Mouse (Mus musculus) liver, adult 2 months (tissue): Measurements from ENCODE around the gene Gm20388. TPM values are rescaled to one million over a fixed set of nuclear protein-coding genes. Genes with fewer than 3 reads are reported as not detected.

Source experiments
- DNase-seq: peaks from one replicate; pipeline ENCODE4 v3.0.0-alpha.2; 2011; ENCODE audit warnings: low read depth, low spot score; ENCODE audit errors: extremely low read depth
- H3K27ac ChIP-seq: fragments of 200-500 bp; replicated peaks from 2 replicates; pipeline ENCODE4 v1.5.1; 2012; ENCODE audit warnings: low read depth, mild to moderate bottlenecking, control low read depth, inconsistent platforms, low read length; ENCODE audit not compliant: insufficient read depth
- H3K27me3 ChIP-seq: fragments of 200-500 bp; 2 replicates; pipeline ENCODE4 v1.6.1; 2012; ENCODE audit warnings: mild to moderate bottlenecking, moderate library complexity, low read length, inconsistent platforms; ENCODE audit not compliant: control insufficient read depth, insufficient read depth
- H3K36me3 ChIP-seq: fragments of 200-500 bp; 2 replicates; pipeline ENCODE4 v1.6.1; 2012; ENCODE audit warnings: low read length, inconsistent platforms; ENCODE audit not compliant: control insufficient read depth, insufficient read depth
- H3K4me1 ChIP-seq: fragments of 200-500 bp; 2 replicates; pipeline ENCODE4 v1.6.1; 2011; ENCODE audit warnings: low read length; ENCODE audit not compliant: control insufficient read depth, insufficient read depth
- H3K4me3 ChIP-seq: fragments of 200-500 bp; 2 replicates; pipeline ENCODE4 v1.5.1; 2011; ENCODE audit warnings: low read depth, mild to moderate bottlenecking, control low read depth, low read length, moderate library complexity; ENCODE audit not compliant: insufficient read depth
- H3K79me2 ChIP-seq: fragments of 200-500 bp; 2 replicates; pipeline ENCODE4 v1.6.1; 2012; ENCODE audit warnings: inconsistent platforms, mild to moderate bottlenecking, low read length, moderate library complexity; ENCODE audit not compliant: control insufficient read depth, insufficient read depth
- H3K9ac ChIP-seq: fragments of 200-500 bp; 2 replicates; pipeline ENCODE4 v1.6.1; 2012; ENCODE audit warnings: low read depth, mild to moderate bottlenecking, control low read depth, inconsistent platforms, low read length
- CTCF ChIP-seq: fragments of 200-500 bp; IDR thresholded peaks from 2 replicates; pipeline ENCODE4 v1.5.1; 2011; ENCODE audit warnings: low read depth, low read length, control low read depth
- POLR2A ChIP-seq: fragments of 200-500 bp; IDR thresholded peaks from 2 replicates; pipeline ENCODE4 v1.6.1; 2011; ENCODE audit warnings: low read length, control low read depth; ENCODE audit not compliant: insufficient read depth; ENCODE audit errors: extremely low read depth
- WGBS: fragments of 180-500 bp; shearing (Covaris S2); methylation state at CpG from one replicate; pipeline ENCODE4 v1.1.7; 2018; 5-methylcytosine and 5-hydroxymethylcytosine counted together
- polyA plus RNA-seq: library from polyadenylated mRNA; depleted of rRNA; stranded (reverse); fragments of >200 nt; gene quantifications from 2 replicates; pipeline ENCODE4 v1.2.3, GENCODE M21; 2012
- total RNA-seq: library from RNA; depleted of rRNA; stranded (reverse); fragments of >200 nt; gene quantifications from 2 replicates; pipeline ENCODE4 v1.2.3, GENCODE M21; 2014

The Gm20388 gene
- total and polyA plus RNA-seq, 2 experiments: 6.4 to 19.9 TPM

DNA sequence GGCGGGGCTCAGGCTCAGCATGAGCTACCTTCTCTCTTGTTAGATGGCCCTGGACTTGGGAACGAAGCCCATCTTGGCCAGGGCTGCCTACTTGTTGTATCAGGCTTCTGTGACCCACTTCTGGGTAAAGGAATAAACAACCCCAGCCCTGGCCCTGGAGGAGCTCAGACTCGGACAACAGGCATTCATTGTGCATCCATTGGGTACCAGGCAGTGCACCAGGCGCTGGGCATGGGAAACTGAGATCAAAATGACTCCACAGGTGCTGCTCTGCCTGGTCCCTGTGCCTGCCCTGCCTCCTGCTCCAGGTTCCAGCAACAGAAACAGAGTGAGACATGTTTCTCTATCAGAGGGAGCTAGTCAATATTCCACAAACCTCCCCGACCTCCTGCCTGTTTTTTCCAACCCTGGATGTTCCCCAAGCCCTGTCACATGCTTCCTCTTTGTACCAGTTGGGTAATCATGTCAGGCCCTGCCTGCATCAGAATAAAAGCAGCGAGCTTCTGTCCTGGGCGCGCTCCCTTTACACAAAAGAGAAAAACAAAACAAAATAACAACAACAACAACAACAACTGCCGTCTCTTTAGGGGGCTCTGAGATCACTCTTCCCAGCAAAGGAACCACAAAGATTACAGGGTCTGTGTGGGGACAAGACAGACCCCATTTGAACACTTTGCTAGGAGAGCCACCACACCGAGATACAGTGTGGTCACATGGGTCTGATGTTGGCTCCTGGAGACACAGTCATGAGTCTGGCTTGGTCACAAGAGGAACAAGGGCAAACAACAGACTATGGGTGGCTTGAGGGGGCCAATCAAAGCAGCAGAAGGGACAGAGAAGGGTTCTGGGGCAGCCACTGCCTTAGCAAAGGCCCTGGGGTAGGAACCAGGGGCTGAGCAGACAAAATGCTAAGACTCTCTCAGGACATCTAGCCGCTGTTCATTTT is 708.9 kb downstream of the Gm20388 start:
- peak overlapping the region; percentile 45 for H3K9ac ChIP-seq
- no peaks in the 10 kb centered on the region for H3K27me3 ChIP-seq
- H3K36me3 ChIP-seq: no peaks in the 10 kb centered on the region
- peak; percentile 95 for DNase-seq
- no peaks in the 10 kb centered on the region for H3K79me2 ChIP-seq
- WGBS: 29% methylated on average over 11 of the region's 11 CpGs
- peaks cover 28% of the 10 kb centered on the region for H3K4me1 ChIP-seq
- no peak overlapping the region for H3K4me3 ChIP-seq
- H3K27ac ChIP-seq: peak overlapping the region; percentile 96
- no peak for TF ChIP-seq POLR2A
- no peak for TF ChIP-seq CTCF

DNA sequence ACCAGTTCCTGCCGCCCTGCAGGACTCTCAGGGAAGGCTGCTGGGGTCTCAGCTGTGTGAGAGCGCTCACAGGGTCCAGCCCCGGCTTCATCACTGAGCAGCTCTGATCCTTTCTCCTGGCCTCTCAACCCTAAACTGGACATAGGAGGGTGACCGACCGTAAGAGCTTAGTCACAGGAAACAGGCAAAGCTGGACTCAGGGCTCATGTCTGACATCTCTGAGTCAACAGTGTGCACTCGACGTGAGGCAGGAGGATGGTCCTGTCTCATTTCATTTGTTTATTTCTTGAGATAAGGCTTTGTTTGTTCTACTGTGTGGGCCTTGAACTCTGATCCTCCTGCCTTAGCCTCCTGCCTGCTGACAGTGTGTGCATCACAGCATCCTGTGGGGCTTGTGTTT is 709.8 kb downstream of the Gm20388 start:
- Histone ChIP-seq H3K9ac (peak overlapping the region; percentile 45), H3K79me2 (no peaks in the 10 kb centered on the region), H3K27ac (peak overlapping the region; percentile 96), H3K4me3 (no peak overlapping the region), H3K27me3 (no peaks in the 10 kb centered on the region), H3K4me1 (peaks cover 28% of the 10 kb centered on the region), H3K36me3 (no peaks in the 10 kb centered on the region)
- WGBS: 24% methylated on average over 7 of the region's 7 CpGs
- DNase-seq: peak; percentile 68
- TF ChIP-seq POLR2A (no peak), CTCF (no peak)

DNA sequence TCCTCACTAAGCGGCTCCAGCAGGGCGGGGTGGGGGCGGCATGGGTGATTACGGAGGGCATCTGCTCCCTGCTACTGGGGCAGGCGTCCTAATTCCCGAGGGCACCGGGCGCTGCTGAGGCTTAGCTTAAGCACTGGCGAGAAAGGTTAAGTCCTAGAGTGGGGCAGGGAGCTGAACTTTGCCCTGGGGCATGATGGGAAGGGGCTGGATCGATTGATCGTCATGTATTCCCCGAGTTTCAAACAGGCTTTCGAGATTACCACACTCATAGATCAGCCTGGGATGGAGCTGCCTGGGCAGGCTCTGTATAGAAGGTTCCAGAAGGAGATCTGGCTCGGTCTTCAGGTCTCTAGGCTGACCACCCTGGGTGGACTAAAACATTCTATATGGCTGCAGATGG is 711.5 kb downstream of the Gm20388 start:
- TF ChIP-seq POLR2A (no peak), CTCF (no peak)
- DNase-seq: peak; percentile 81
- Histone ChIP-seq H3K27me3 (no peaks in the 10 kb centered on the region), H3K9ac (peak overlapping the region; percentile 24; the same call in 1 of the 2 replicates), H3K4me1 (peaks cover 28% of the 10 kb centered on the region), H3K4me3 (no peak overlapping the region), H3K79me2 (no peaks in the 10 kb centered on the region), H3K27ac (peak overlapping the region; percentile 85), H3K36me3 (no peaks in the 10 kb centered on the region)
- 25% methylated on average over 14 of the region's 14 CpGs for WGBS

DNA sequence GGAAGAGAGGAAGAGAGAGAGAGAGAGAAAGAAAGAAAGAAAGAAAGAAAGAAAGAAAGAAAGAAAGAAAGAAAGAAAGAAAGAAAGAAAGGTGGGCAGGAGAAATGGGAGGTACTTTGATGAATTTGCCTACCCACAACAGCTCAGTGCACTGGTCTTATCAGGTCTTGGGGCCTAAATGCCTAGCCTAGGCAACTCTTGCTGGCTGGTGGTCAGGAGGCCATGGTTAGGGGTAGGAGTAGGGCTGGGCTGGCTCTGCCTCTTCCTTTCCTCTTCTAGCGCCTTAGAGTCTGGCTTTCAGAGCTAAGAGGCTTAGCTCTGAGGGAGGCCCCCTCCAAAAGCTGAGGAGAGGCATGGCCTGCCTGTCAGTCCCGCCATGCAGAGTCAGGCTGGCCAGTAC is 713.0 kb downstream of the Gm20388 start:
- no peak for TF ChIP-seq POLR2A
- no peak for TF ChIP-seq CTCF
- Histone ChIP-seq H3K27ac (no peak overlapping the region), H3K27me3 (no peaks in the 10 kb centered on the region), H3K4me3 (no peak overlapping the region), H3K9ac (no peak overlapping the region), H3K79me2 (no peaks in the 10 kb centered on the region), H3K4me1 (peaks cover 25% of the 10 kb centered on the region), H3K36me3 (no peaks in the 10 kb centered on the region)
- DNase-seq: no peak
- 83% methylated on average over 2 of the region's 2 CpGs for WGBS

DNA sequence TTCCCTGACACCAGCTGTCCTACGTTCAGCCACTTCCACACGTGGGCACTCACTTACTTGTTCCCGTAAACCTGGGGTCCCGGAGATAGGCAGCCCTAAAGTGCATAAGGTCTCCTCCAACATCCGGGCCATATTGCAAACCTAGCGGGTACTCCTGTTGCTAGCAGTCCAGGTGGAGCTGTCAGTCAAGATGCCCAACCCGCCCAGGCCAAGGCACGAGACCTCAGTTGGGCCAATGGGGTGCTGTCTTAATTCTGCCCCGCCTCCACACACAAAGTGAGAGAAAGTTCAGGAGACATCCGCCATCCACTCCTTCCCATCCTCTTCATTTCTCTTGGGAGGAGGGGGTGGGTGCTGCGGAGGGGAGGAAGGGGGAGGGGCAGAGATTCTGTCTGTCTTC is 715.8 kb downstream of the Gm20388 start:
- H3K27ac ChIP-seq: no peak overlapping the region
- 89% methylated on average over 11 of the region's 11 CpGs for WGBS
- peaks cover 6% of the 10 kb centered on the region for H3K4me1 ChIP-seq
- DNase-seq: no peak
- H3K79me2 ChIP-seq: no peaks in the 10 kb centered on the region
- TF ChIP-seq POLR2A (no peak), CTCF (no peak)
- H3K9ac ChIP-seq: no peak overlapping the region
- no peaks in the 10 kb centered on the region for H3K36me3 ChIP-seq
- H3K27me3 ChIP-seq: no peaks in the 10 kb centered on the region
- H3K4me3 ChIP-seq: no peak overlapping the region

DNA sequence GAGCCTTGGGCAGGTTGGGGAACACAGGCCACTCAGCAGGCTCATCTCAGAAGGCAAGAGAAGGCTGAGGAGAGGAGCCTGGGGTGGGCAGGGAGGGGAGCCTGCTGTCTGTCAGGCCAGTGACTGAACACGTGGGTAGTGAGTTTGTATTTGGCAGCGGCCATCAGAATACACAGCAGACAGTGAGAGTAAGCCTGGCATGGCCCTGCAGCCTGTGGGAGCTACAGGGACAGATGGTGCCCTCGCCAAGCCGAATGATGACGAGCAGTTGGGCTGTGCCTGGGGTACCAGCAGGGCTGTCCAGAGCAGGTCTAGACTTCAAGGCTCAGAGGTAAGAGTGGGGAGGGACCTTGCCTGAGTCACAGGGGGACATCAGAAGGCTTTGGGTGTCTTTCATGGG is 716.7 kb downstream of the Gm20388 start:
- no peaks in the 10 kb centered on the region for H3K36me3 ChIP-seq
- DNase-seq: no peak
- TF ChIP-seq CTCF (no peak), POLR2A (no peak)
- 93% methylated on average over 5 of the region's 5 CpGs for WGBS
- no peak overlapping the region for H3K9ac ChIP-seq
- H3K79me2 ChIP-seq: no peaks in the 10 kb centered on the region
- no peak overlapping the region for H3K27ac ChIP-seq
- H3K27me3 ChIP-seq: no peaks in the 10 kb centered on the region
- no peak overlapping the region for H3K4me3 ChIP-seq
- peaks cover 1% of the 10 kb centered on the region; the same call in 1 of the 2 replicates for H3K4me1 ChIP-seq
